Mouse (Mus musculus) cortical plate, adult 2 months (tissue): ENCODE results near the gene Pik3r2. TPM values are rescaled to one million over a fixed set of nuclear protein-coding genes. Genes with fewer than 3 reads are reported as not detected.

ENCODE experiments used
- H3K27ac ChIP-seq: fragments of 200-500 bp; 2 replicates; pipeline ENCODE4 v1.5.1; 2012; ENCODE audit warnings: low read length, control low read depth, inconsistent platforms; ENCODE audit not compliant: insufficient read depth
- H3K4me1 ChIP-seq: fragments of 200-500 bp; 2 replicates; pipeline ENCODE4 v1.6.1; 2011; ENCODE audit warnings: low read length; ENCODE audit not compliant: control insufficient read depth, insufficient read depth
- H3K4me3 ChIP-seq: fragments of 200-500 bp; 2 replicates; pipeline ENCODE4 v1.5.1; 2011; ENCODE audit warnings: mild to moderate bottlenecking, low read length, control low read depth; ENCODE audit not compliant: insufficient read depth
- CTCF ChIP-seq: fragments of 200-500 bp; IDR thresholded peaks from 2 replicates; pipeline ENCODE4 v1.5.1; 2011; ENCODE audit warnings: mild to moderate bottlenecking, control low read depth, low read length; ENCODE audit not compliant: insufficient read depth; ENCODE audit errors: extremely low read depth
- POLR2A ChIP-seq: fragments of 200-500 bp; IDR thresholded peaks from 2 replicates; pipeline ENCODE4 v1.6.1; 2011; ENCODE audit warnings: mild to moderate bottlenecking, low read length, control low read depth; ENCODE audit not compliant: insufficient read depth; ENCODE audit errors: extremely low read depth
- polyA plus RNA-seq: library from polyadenylated mRNA; depleted of rRNA; stranded (reverse); fragments of >200 nt; gene quantifications from 2 replicates; pipeline ENCODE4 v1.2.3, GENCODE M21; 2012

Gene Pik3r2
- polyA plus RNA-seq, 1 experiment, result 177 TPM

GRCm38 (mm10) chr8:70754871-70755660 is 21.4 kb downstream of the Pik3r2 start:
- TF ChIP-seq POLR2A, result peak; percentile 33; the same call in 1 of the 2 replicates
- no peak for TF ChIP-seq CTCF
- peaks cover 8% of the 10 kb centered on the region for H3K4me1 ChIP-seq

GRCm38 (mm10) chr8:70754043-70754870 is 22.3 kb downstream of the Pik3r2 start, which contains the start of gene Rab3a:
Gene Rab3a (plus strand): TSS chr8:70754679.
- TF ChIP-seq POLR2A, result peak; percentile 70; the same call in 1 of the 2 replicates
- no peak for TF ChIP-seq CTCF
- H3K4me3 ChIP-seq, result peak within 1 kb of the TSS; percentile 86
- peak within 1 kb of the TSS; percentile 96 for H3K27ac ChIP-seq
- peaks cover 6% of the 10 kb centered on the region for H3K4me1 ChIP-seq

More at GRCm38 (mm10) chr8:70754871-70755660, 21.4 kb downstream of the Pik3r2 start:
- Histone ChIP-seq H3K4me3 (peak overlapping the region; percentile 86), H3K27ac (peak overlapping the region; percentile 89)

GRCm38 (mm10) chr8:70753151-70753550 is 23.4 kb downstream of the Pik3r2 start:
- Histone ChIP-seq H3K4me1 (peaks cover 4% of the 10 kb centered on the region; the same call in 1 of the 2 replicates), H3K4me3 (no peak overlapping the region), H3K27ac (peak overlapping the region; percentile 96)
- 0 out of 2 replicates have a peak, but pooled peaks have one; percentile 49 for TF ChIP-seq POLR2A
- no peak for TF ChIP-seq CTCF

GRCm38 (mm10) chr8:70752000-70752764 is 24.3 kb downstream of the Pik3r2 start:
- peaks cover 4% of the 10 kb centered on the region; the same call in 1 of the 2 replicates for H3K4me1 ChIP-seq
- no peak overlapping the region for H3K4me3 ChIP-seq
- TF ChIP-seq POLR2A (no peak), CTCF (peak; percentile 65)
- H3K27ac ChIP-seq, result peak overlapping the region; percentile 96; the same call in 1 of the 2 replicates

GRCm38 (mm10) chr8:70750128-70750680 is 26.3 kb downstream of the Pik3r2 start:
- H3K4me1 ChIP-seq, result peaks cover 4% of the 10 kb centered on the region; the same call in 1 of the 2 replicates
- H3K4me3 ChIP-seq, result no peak overlapping the region
- TF ChIP-seq POLR2A (no peak), CTCF (no peak)
- H3K27ac ChIP-seq, result no peak overlapping the region

GRCm38 (mm10) chr8:70749097-70749674 is 27.3 kb downstream of the Pik3r2 start:
- no peak overlapping the region for H3K4me3 ChIP-seq
- H3K4me1 ChIP-seq, result peaks cover 4% of the 10 kb centered on the region; the same call in 1 of the 2 replicates
- TF ChIP-seq CTCF (no peak), POLR2A (no peak)
- no peak overlapping the region for H3K27ac ChIP-seq

- H3K27ac ChIP-seq, result no peak overlapping the region
- TF ChIP-seq CTCF, result no peak
- TF ChIP-seq POLR2A, result no peak
- peaks cover 5% of the 10 kb centered on the region for H3K4me1 ChIP-seq
- H3K4me3 ChIP-seq, result no peak overlapping the region
Observed at GRCm38 (mm10) chr8:70748246-70749096, 28.0 kb downstream of the Pik3r2 start.
